Mouse (Mus musculus) heart, adult 18-20 months (tissue): Measurements from ENCODE around the gene Pcx. TPM values are rescaled to one million over a fixed set of nuclear protein-coding genes. Genes with fewer than 3 reads are reported as not detected.

Experiments used
- DNase-seq, 2 experiments: peaks; one replicate each; pipeline ENCODE4 v3.0.0; 2021 to 2022; ENCODE audit warnings: mixed read lengths in 1 of 2
- microRNA-seq, 2 experiments: library from miRNA; unstranded; fragments of <30 nt; microRNA quantifications; one replicate each; pipeline ENCODE4 v1.2.0; 2022
- total RNA-seq, 2 experiments: library from RNA; stranded (reverse); gene quantifications; 2 replicates each; pipeline ENCODE4 v1.2.3; 2021

The Pcx gene
- total RNA-seq, 2 experiments from 2014 or later = 44.9 to 96.4 TPM

DNA sequence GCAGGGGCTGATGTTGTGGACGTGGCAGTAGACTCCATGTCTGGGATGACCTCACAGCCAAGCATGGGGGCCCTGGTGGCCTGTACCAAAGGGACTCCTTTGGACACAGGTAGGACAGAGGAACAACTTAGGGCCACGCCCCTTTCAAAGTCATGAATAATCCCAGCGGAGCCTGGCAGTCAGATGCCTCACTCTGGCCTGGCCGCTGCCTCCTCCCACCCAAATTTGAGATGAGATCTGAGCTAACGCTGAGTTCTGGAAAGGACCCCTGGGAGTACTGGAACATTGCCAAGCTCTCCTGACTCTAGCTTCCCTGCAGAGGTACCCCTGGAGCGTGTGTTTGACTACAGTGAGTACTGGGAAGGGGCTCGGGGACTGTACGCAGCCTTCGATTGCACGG is 109.2 kb downstream of the Pcx start:
- DNase-seq = no peak

DNA sequence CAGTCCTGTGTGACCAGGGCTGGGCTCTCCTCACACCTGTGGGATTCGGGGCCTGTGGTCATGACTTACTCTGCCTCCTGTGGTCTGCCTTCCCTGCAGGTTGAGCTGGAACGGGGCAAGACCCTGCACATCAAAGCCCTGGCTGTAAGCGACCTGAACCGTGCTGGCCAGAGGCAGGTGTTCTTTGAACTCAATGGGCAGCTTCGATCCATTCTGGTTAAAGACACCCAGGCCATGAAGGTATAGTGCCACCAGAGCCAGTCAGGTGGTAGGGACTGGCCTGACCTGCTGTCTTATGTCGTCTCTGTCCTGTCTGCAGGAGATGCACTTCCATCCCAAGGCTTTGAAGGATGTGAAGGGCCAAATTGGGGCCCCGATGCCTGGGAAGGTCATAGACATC is 110.4 kb downstream of the Pcx start:
- no peak for DNase-seq

DNA sequence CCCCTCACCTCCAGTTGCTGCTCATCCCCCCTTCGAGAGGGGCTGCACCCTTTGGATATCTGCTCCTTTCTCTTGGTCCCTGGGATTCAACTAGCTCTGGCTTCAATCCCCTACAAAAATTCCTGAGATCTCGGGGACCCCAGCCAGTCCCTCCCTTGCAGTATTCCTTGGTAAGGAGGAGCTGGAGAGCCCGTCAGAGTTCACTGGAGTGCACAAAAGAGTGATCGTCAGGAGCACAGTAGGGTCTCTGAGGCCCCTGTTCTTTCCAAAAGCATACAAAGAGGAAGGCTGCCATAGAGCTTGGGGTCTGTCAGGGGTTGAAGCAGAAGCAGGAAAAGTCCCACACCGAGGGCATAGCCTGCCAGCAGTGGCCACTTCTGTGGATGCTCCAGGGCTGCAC is 112.5 kb downstream of the Pcx start:
- no peak for DNase-seq

DNA sequence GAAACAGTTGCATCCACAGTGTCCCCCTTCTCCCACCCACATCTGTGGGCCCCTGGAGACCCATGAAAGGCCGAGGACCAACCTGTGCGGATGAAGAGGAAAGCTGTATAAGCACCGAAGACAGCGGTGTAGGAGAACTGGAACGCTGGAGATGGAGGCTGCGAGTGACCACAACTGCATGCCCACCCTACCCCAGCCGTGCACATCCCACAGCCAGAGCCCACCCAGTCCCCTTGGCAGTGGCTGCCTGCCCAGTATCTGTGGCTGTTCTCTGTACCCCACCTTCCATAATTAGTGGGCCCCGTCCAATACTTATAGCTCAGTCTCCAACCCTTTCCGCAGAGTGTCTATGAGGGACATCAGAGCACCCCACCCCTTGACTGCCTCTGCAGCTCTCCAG is 113.1 kb downstream of the Pcx start:
- no peak for DNase-seq

DNA sequence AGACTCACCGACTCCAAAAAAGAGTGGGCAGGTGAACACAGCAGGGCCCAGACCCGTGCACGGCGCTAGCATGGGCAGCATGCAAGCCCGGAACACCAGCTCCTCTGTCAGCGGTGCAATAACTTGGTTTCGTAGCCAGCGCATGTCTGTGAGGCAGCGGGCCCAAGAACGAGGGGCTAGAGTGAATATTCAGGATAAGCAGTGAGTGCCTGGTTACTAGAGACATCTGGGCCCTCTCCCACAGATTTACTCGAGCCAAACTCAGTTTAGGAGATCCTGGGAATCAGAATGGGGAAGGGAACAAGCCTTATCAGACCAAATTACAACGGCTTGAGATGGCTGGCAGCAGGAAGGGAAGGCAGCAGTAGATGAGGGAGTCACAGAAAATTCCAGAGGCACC is 113.7 kb downstream of the Pcx start:
- no peak for DNase-seq

DNA sequence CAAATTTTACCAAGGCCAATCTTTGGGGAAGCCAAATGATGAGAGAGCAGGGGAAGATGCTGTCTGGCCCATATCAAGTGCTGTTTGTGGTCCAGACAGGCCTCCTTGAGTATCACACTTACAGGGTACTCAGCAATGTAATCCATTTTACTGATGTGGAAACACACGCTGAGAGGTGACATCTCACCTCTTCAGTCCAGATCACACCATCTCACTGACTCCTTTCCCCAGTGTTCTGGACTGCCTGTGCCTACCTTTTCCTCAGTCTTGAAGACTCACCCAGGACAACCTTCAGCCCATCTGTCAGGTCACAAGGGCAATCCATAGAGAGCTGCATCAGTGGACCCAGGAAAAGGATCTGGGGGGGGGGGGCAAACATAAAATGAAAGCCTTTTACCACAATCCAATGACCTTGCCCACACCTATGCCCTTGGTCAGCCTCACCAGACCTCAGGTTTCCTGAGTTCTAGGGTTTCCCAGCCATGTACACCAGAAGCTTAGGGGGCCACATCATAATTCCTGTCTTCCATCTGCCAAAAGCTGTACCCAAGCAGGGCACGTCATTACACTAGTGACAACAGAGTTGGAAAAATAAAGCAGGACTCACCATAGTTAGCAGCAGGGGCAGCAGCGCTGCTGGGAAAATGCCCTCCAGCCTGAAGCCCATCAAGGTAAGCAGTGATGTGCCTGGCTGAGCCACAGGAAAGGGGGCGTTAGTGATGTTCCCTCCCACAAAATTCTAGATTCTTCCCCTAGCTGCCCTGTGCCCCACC is 114.3 kb downstream of the Pcx start:
- no peak for DNase-seq

DNA sequence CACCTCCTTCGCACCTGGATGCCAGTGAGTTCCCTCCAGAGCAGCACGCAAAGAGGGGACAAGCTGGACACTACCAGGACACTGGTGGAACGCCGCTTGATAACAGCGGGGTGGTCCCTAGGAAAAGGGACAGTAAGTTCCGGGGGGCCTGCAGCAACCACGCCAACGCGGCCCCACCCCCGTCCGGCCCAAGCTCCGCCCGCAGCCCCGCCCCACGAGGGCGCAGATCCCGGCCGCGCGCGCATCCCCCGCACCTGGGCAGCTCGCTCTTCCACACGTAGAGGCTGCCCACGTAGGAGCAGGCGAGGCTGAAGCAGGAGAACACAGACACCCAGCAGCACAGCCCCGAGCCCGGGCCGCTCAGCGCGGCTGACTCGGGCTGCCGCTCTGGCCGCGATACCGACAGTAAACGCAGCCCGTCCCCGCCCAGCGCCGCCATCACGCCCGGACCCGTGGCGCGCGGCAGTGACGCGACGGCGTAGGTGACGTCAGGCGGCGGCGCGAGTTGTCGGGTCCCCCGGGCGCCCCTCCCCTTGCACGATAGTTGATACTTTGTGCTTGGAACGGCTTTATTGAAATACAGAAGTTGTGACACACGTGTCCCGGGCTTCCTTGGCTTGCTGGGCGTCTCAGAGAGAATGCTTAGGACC is 115.0 kb downstream of the Pcx start, which contains the start of gene Rce1:
Gene Rce1 (minus strand): TSS at position 463 of the 650 bp plus-strand sequence.
- DNase-seq = peak; percentile 92 to 95

DNA sequence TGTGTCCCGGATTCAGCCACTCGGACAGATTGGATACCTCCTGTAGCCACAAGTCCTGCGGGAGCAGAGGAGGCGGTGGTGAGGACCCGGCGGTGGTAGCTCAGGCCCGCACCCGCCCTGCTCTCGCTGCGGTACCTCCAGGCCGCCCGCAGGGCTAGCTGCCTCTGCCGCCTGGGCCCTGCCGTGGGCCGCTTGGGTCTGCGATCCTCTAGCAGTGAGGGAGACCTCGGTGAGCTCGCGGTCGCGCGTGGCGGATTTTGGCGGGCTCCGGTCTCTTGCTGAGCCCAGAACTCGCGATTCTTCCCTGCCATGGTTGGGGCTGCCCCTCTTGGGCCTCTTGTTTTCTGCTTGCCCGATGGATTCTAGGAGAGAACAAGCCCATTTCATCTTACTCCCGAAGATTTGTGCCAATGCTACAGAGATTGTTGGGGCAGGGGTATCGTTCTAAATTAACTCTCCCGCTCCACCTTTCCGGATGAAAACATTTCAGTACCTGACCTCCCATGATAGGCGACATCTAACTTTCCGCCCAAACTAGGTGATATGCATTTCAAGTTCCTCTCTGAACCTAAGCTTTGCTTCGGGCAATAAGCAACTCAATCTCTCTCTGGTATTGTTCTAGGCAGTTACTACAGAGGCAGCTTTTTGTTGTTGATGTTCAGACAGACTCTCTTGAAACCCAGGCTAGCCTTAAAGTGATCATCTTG is 115.7 kb downstream of the Pcx start:
- DNase-seq = no peak

DNA sequence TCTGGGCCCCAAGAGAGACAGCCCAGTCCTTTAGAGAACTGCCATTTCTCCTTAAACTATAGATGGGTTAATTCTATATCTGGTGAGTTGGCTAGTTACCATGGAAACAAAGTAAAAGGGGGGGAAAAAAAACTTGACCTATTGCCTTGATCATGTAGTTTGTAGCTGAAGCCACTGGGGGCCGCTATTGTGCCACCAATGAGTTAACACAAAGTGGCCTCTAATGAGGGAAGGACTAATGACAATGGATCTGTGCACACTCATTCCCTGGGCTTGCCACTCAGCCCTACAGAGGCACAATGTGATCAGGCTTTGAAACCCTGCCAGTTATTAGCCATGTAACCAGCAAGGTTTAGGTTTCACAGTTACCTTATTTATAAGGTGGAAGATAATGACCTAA is 118.5 kb downstream of the Pcx start:
- peak; percentile 47 to 83 for DNase-seq

DNA sequence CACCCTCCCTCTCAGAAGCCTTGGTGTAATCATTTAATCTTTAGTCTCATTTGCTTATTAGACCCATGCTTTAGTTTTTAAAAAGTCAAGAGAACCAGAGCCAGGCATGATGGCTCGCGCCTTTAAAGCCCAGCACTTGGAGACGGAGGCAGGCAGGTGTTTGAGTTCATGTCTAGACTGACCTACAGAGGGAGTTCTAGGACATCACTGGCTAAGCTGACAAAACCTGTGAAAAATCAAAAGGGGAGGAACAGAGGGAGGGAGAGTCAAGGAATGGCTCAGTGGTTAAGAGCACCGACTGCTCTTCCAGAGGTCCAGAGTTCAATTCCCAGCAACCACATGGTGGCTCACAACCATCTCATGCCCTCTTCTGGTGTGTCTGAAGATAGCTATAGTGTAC is 125.7 kb downstream of the Pcx start:
- no peak for DNase-seq

DNA sequence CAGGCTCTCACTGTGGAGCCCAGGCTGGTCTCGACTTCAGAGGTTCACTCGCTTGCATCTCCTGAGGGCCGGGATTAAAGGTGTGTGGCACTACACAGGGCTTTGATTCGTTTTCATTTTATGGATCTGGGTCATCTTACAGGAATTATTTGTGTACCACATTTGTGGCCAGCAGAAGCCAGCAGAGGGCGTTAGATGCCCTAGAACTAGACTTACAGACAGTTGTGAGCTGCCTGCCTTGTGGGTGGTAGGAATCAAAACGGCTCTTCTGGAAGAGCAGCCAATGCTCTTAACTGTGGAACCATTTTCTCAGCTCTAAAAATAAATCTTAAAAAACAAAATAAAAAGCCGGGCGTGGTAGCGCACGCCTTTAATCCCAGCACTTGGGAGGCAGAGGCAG is 134.0 kb downstream of the Pcx start:
- DNase-seq = no peak

DNA sequence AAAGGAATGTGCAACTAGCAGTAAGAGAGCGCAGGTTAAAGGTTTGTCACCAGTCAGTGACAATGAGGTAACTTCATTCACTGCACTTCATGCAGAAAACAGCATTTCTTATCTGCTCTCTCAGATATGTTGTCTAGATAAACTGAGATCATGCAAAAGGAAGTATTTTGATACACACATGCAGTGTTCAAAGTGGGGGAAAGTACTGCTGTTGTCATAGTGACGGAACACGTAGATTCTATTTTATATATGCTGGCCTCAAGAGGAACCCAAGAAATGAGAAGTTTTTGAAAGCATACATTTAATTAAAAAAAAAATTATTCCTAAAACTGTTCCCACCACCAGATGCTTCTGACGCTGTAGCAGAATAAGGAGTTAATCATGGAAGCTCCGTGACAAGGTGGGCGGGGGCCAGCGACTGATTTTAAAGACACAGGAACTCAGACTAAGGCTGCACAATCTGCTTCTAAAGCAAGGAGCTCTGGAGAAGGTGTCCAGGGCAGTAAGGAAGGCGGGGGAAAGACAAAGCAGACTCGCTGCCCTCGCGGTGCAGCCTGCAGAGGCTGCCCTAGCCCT is 136.7 kb downstream of the Pcx start:
- no peak for DNase-seq

DNA sequence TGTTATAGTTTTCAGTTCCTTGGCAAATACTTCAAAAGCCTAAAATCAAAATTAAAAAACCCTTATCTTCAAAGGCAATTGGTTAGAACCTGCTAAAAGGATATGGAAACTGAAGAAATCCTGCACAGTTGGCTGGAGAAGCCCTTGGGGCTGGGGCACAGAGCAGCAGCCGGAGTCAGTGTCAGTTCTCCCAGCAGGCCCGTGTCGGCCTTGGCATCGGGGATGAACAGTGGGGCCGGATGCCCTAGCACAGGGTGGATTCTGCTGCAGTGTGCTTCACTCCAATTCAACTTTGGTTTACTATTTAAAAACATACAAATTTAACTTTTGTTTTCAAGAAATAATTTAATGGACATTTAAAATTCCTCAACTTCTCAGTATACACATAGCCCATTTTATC is 147.9 kb downstream of the Pcx start:
- DNase-seq = no peak

DNA sequence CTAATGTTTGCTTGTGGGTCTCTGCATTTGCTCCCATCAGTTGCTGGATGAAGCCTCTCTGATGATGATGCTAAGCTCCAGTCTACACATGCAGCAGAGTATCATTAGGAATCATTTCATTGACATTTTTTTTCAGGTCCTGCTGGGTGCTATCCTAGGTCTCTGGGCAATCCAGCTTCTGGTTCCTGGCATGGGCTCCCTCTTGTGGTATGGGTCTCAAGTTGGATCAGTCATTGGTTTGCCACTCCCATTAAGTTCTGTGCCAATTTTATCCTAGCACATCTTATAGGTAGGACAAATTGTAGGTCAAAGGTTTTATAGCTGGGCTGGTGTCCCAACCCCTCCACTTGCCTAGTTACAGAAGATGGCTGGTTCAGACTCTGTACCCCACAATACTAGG is 156.5 kb downstream of the Pcx start:
- no peak for DNase-seq

DNA sequence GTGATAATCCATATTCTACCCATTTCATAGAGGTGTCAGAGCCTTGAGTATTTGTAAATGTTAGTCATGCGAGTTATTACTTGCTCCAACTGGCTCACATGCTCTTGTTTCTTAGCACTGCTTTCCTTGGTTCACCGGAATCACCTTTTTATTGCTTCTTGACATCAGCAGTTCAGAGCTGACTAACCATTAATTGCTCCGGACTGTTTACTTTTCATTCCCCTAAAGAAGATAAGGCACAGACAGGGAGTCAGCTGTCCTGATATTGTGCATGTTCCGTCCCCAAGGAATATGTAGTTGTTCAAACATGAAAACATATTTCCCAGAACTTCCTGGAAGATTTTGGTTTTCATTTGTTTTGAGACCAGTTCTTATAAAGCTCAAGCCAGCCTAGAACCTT is 160.5 kb downstream of the Pcx start:
- DNase-seq = no peak

Small RNA genes lying within 50 kb of the gene (microRNA-seq; reads per million reads assigned to microRNA genes)
- gene Mir6986 = 1.1 to 1.6 reads per million in 2 experiments

Other genes starting within 250 kb of the Pcx start
- 1 to 10 TPM; 5.6 to 7.4 TPM for gene Ssh3, start 241.3 kb upstream of the Pcx start, total RNA-seq
- 1 to 10 TPM in 1 of 2 experiments, under 1 TPM in 1; 0.92 to 2.1 TPM for gene Ankrd13d, start 227.3 kb upstream of the Pcx start, total RNA-seq
- 10 to 100 TPM; 45.9 to 54.9 TPM for gene Grk2, start 204.2 kb upstream of the Pcx start, total RNA-seq
- gene Kdm2a, start 112.2 kb upstream of the Pcx start, total RNA-seq = 10 to 100 TPM; 34.9 to 44.1 TPM
- gene Rhod, start 71.0 kb upstream of the Pcx start, total RNA-seq = 1 to 10 TPM; 5.4 to 5.8 TPM
- gene Syt12, start 33.0 kb upstream of the Pcx start, total RNA-seq = 1 to 10 TPM; 4.2 to 7.2 TPM
- gene 2010003K11Rik, start 11.9 kb upstream of the Pcx start, total RNA-seq = 1 to 10 TPM in 1 of 2 experiments, not detected in 1; 1.2 TPM
- 1 to 10 TPM; 5.4 to 8.5 TPM for gene Lrfn4, start 105.2 kb downstream of the Pcx start, total RNA-seq
- 10 to 100 TPM in 1 of 2 experiments, 1 to 10 TPM in 1; 9.1 to 10.3 TPM for gene Rce1, start 115.2 kb downstream of the Pcx start, total RNA-seq
- not detected for gene Gm960, start 188.2 kb downstream of the Pcx start, total RNA-seq
- under 1 TPM; 0.22 to 0.98 TPM for gene Sptbn2, start 200.7 kb downstream of the Pcx start, total RNA-seq
- 1 to 10 TPM; 7.8 to 8.6 TPM for gene Rbm4b, start 246.0 kb downstream of the Pcx start, total RNA-seq